Mouse (Mus musculus) heart, adult 2 months (tissue): ENCODE data around the gene Hypk. TPM values are rescaled to one million over a fixed set of nuclear protein-coding genes. Genes with fewer than 3 reads are reported as not detected.
"Not testable (repeated sequence)": the region's sequence is repeated elsewhere in the genome, so short reads cannot be mapped to it uniquely, and the experiment has no call there.

ENCODE experiments used
- DNase-seq, 2 experiments: peaks; one replicate each; pipeline ENCODE4 v3.0.0; 2021
- H3K27ac ChIP-seq: fragments of 200-600 bp; 2 replicates; pipeline ENCODE4 v1.8.1; 2022
- H3K27me3 ChIP-seq: fragments of 200-500 bp; 2 replicates; pipeline ENCODE4 v1.6.1; 2012; ENCODE audit warnings: mild to moderate bottlenecking, low read length, inconsistent platforms, mixed read lengths; ENCODE audit not compliant: control insufficient read depth, insufficient read depth
- H3K36me3 ChIP-seq: fragments of 200-500 bp; 2 replicates; pipeline ENCODE4 v1.6.1; 2012; ENCODE audit warnings: low read length, inconsistent platforms; ENCODE audit not compliant: control insufficient read depth, insufficient read depth
- H3K4me1 ChIP-seq: fragments of 200-500 bp; 2 replicates; pipeline ENCODE4 v1.6.1; 2011; ENCODE audit warnings: low read length; ENCODE audit not compliant: control insufficient read depth, insufficient read depth
- H3K4me3 ChIP-seq: fragments of 200-600 bp; 2 replicates; pipeline ENCODE4 v1.8.1; 2022
- H3K79me2 ChIP-seq: fragments of 200-500 bp; replicated peaks from 2 replicates; pipeline ENCODE4 v1.6.1; 2012; ENCODE audit warnings: mild to moderate bottlenecking, inconsistent platforms, low read length, moderate library complexity, mixed read lengths; ENCODE audit not compliant: control insufficient read depth, insufficient read depth
- H3K9ac ChIP-seq: fragments of 200-500 bp; 2 replicates; pipeline ENCODE4 v1.6.1; 2012; ENCODE audit warnings: low read depth, mild to moderate bottlenecking, control low read depth, inconsistent platforms, low read length, mixed read lengths
- CTCF ChIP-seq: fragments of 200-600 bp; IDR thresholded peaks from 2 replicates; pipeline ENCODE4 v1.8.1; 2022; ENCODE audit warnings: antibody characterized with exemption, mild to moderate bottlenecking, moderate library complexity
- EP300 ChIP-seq: fragments of 200-500 bp; IDR thresholded peaks from 2 replicates; pipeline ENCODE4 v1.6.1; 2011; ENCODE audit warnings: low read depth, low read length, control low read depth; ENCODE audit not compliant: insufficient read depth
- POLR2A ChIP-seq: fragments of 200-500 bp; IDR thresholded peaks from 2 replicates; pipeline ENCODE4 v1.6.1; 2011; ENCODE audit warnings: mild to moderate bottlenecking, low read depth, low read length, control low read depth; ENCODE audit not compliant: insufficient read depth
- WGBS: fragments of 180-500 bp; shearing (Covaris S2); methylation state at CpG from one replicate; pipeline ENCODE4 v1.1.7; 2018; 5-methylcytosine and 5-hydroxymethylcytosine counted together
- intact Hi-C: fragments of 180-260 bp; cut with DNase I; formaldehyde crosslinking; loops from one replicate; pipeline ENCODE4 v1.15.1; 2025
- polyA plus RNA-seq: library from polyadenylated mRNA; depleted of rRNA; stranded (reverse); fragments of >200 nt; gene quantifications from 2 replicates; pipeline ENCODE4 v1.2.3, GENCODE M21; 2012
- total RNA-seq, 2 experiments: library from RNA; stranded (reverse); gene quantifications; 2 replicates each; pipeline ENCODE4 v1.2.3; 2021

The Hypk gene
- total and polyA plus RNA-seq, 3 experiments: 10.4 to 23.5 (median 19.8) TPM

DNA sequence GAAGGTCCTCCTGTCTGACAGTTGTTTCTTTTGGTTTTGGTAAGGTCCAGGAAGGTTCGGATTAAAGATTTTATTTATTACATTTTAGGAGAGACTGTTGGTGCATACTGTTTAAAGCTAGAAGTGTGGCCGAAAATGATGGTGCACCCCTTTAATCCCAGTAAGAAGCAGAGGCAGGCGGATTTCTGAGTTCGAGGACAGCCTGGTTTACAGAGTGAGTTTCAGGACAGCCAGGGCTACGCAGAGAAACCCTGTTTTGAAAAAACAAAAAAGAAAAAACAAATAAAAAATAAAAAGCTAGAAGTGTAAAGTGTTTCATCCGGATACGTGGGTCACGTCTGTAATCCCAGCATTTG lies 21.1 kb downstream of the Hypk start:
- H3K4me1 ChIP-seq: no peaks in the 10 kb centered on the region
- peak overlapping the region; percentile 67 for H3K4me3 ChIP-seq
- no peaks in the 10 kb centered on the region; the same call in 1 of the 2 replicates for H3K79me2 ChIP-seq
- peaks cover 3% of the 10 kb centered on the region; the same call in 1 of the 2 replicates for H3K36me3 ChIP-seq
- WGBS: 24% methylated on average over 8 of the region's 8 CpGs
- intact Hi-C loops: loop anchor here (1.0 kb wide), 1 partner anchor 33 kb away; no protein-coding TSS in a partner anchor
- peak overlapping the region; percentile 68 for H3K27ac ChIP-seq
- peak overlapping the region; percentile 44; the same call in 1 of the 2 replicates for H3K9ac ChIP-seq
- TF ChIP-seq CTCF (no peak), POLR2A (no peak), EP300 (no peak)
- peak in 1 of 2 experiments; percentile 20 for DNase-seq
- H3K27me3 ChIP-seq: no peaks in the 10 kb centered on the region

DNA sequence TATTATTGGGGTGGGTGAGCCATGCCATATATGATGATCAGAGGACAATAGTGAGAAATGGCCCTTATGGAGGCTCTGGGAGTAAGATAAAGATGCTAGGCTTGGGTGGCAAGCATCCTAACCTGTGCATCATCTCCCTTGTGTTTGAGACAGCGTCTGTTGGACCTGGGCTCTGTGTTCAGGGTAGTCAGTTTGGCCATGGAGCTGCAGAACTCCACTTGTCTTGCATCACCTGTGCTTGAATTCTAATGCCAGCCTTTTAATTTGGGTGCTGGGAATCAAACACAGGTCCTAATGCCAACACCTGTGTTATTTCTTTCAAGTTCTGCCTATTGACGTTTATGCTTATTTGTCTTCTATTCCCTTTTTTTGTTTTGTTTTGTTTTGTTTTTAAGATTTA lies 22.2 kb downstream of the Hypk start:
- H3K4me1 ChIP-seq, intact Hi-C loops, H3K36me3 ChIP-seq, H3K27ac ChIP-seq, H3K27me3 ChIP-seq, H3K79me2 ChIP-seq, H3K9ac ChIP-seq, DNase-seq, H3K4me3 ChIP-seq: not testable (repeated sequence)
- 93% methylated on average over 2 of the region's 2 CpGs for WGBS

DNA sequence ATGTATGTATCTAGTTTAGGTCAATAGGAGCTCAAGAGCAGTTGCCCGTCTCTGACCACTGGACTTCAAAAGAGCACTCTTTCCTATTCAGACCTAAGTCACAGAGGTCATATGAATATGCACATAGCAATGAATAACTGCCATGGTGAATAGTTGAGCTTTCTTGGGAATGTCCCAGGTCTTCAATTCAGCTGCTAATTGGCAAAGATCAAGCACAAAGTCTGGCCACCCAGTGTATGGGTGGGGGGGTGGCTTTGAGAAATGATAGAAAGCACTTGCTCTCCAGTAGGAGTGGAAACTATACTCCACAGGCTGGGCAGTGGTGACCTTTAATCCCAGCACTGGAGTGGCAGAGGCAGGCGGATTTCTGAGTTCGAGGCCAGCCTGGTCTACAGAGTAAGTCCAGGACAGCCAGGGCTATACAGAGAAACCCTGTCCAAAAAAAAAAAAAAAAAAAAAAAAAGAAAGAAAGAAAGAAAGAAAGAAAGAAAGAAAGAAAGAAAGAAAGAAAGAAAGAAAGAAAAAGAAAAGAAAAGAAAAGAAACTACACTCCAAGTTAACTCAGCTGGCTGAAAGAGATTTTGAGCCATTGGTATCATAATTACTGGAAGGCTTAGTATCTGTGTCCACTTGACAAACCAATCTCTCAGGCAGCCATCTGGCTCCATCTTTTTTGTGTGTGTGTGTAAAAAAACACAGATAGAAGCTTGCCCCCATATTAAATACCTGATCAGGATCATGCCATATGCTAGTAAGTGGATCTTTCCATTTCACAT lies 24.6 kb downstream of the Hypk start:
- Histone ChIP-seq H3K27me3 (no peaks in the 10 kb centered on the region), H3K4me1 (no peaks in the 10 kb centered on the region), H3K9ac (no peak overlapping the region), H3K79me2 (no peaks in the 10 kb centered on the region), H3K4me3 (no peak overlapping the region), H3K27ac (no peak overlapping the region), H3K36me3 (no peaks in the 10 kb centered on the region)
- DNase-seq: no peak
- 89% methylated on average over 3 of the region's 3 CpGs for WGBS
- intact Hi-C loops: loop anchor here (2.0 kb wide), 1 partner anchor 31 kb away; no protein-coding TSS in a partner anchor
- TF ChIP-seq CTCF (no peak), EP300 (no peak), POLR2A (no peak)

DNA sequence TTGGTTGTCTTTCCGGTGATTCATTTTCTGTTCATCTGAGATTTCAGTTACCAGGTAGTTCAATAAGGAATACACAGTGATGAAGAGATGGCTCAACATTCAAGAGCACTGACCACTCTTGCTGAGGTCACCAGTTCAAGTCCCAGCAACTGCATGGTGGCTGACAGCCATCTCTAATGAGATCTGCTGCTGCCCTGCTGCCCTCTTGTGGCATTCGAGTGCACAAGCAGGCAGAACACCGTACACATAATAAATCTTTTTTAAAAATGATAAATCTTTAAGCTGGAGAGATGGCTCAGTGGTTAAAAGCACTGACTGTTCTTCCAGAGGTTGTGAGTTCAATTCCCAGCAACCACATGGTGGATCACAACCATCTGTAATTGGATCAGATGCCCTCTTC lies 27.4 kb downstream of the Hypk start:
- Histone ChIP-seq H3K27me3 (no peaks in the 10 kb centered on the region), H3K9ac (no peak overlapping the region), H3K4me1 (no peaks in the 10 kb centered on the region), H3K79me2 (no peaks in the 10 kb centered on the region), H3K4me3 (no peak overlapping the region), H3K27ac (no peak overlapping the region), H3K36me3 (no peaks in the 10 kb centered on the region)
- intact Hi-C loops: no loop called here
- TF ChIP-seq CTCF (peak; percentile 77), POLR2A (no peak)
- peak in 1 of 2 experiments; percentile 23 for DNase-seq
- 63% methylated on average over 3 of the region's 3 CpGs for WGBS

DNA sequence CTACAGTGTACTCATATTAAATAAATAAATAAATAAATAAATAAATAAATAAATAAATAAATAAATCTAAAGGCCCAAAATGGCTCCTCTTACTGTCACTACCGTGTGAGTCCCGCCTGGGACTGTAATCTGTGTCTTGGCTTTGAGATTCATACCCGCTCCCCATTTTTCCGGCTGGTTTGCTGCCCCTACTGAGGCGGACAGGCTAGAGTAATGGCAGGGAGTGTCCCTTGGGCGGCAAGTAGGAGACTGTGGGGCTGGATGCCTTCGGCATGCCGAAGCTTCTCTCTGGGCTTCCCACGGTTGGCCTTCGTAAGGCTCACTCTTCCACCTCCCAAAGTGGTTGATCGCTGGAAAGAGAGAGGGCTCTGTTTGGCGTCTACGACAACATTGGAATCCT lies 27.8 kb downstream of the Hypk start:
- H3K4me3 ChIP-seq, H3K27ac ChIP-seq, H3K9ac ChIP-seq, intact Hi-C loops, H3K79me2 ChIP-seq, H3K27me3 ChIP-seq, H3K36me3 ChIP-seq, H3K4me1 ChIP-seq, DNase-seq: not testable (repeated sequence)
- WGBS: 78% methylated on average over 13 of the region's 13 CpGs

DNA sequence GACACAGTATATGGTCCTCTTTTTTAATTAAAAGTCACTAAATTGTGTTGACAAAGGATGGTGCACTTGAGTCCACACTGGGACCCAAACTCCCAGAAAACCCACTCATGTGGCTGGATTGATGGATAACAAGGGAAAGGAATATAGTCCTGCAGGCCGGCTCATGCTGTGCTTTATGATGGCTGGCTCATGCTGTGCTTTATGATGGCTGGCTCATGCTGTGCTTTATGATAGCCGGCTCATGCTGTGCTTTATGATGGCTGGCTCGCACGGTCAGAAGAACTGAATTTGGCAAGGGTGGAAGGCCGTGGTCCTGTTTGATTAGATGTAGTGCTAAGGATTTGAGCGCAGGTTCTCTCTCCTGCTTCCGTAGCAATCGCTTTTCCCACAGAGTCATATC lies 30.5 kb downstream of the Hypk start:
- no peaks in the 10 kb centered on the region for H3K36me3 ChIP-seq
- H3K79me2 ChIP-seq: no peaks in the 10 kb centered on the region
- 84% methylated on average over 8 of the region's 8 CpGs for WGBS
- no peak for DNase-seq
- intact Hi-C loops: no loop called here
- no peak overlapping the region for H3K9ac ChIP-seq
- no peaks in the 10 kb centered on the region for H3K27me3 ChIP-seq
- H3K4me1 ChIP-seq: no peaks in the 10 kb centered on the region
- H3K4me3 ChIP-seq: no peak overlapping the region
- H3K27ac ChIP-seq: no peak overlapping the region
- TF ChIP-seq EP300 (no peak), POLR2A (no peak), CTCF (no peak)

DNA sequence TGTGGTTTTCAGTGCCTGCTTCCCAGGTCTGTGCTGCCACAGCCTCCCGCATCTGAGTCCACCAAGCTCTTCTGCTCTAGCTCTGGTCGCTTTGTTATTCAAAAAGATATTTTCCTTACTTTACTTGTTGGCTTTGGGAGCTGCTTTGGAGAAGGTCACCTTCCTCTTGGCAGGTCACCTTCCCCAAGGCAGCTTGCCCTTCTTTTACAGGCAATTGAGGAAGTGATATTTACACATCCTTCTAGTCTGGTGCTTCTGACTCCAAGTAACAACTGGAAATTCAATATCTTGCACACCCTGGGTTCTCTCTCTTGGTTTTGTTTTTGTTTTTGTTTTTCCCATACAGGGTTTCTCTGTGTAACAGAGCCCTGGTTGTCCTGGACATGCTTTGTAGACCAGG lies 31.3 kb downstream of the Hypk start:
- H3K27me3 ChIP-seq, H3K9ac ChIP-seq, H3K4me1 ChIP-seq, H3K79me2 ChIP-seq, intact Hi-C loops, H3K4me3 ChIP-seq, DNase-seq, H3K27ac ChIP-seq, H3K36me3 ChIP-seq: not testable (repeated sequence)
- WGBS: 73% methylated on average over 2 of the region's 2 CpGs

DNA sequence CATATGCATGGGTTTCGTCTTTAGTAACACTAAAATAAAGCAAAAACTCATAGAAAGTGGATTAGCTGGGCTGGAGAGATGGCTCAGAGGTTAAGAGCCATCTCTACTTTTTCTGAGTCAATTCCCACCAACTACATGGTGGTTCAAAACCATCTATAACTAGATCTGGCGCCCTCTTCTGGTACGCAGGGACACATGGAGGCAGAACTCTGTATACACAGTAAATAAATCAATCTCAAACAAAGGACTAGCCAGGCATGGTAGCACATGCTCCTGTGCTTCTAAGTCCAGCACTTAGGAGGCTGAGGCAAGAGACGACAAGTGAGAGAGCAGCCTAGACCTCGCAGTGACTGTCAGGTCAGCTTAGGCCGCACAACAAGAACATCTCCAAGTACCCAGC lies 48.5 kb downstream of the Hypk start:
- H3K4me1 ChIP-seq, intact Hi-C loops, H3K9ac ChIP-seq, DNase-seq, H3K27me3 ChIP-seq, H3K4me3 ChIP-seq, H3K27ac ChIP-seq, H3K36me3 ChIP-seq, H3K79me2 ChIP-seq: not testable (repeated sequence)
- 71% methylated on average over 2 of the region's 6 CpGs for WGBS
